Mouse (Mus musculus): ENCODE measurements around the gene Idh1.

GRCm38 (mm10) chr1:65217972-65218371 is 31.7 kb upstream of the Idh1 start:
- TF ChIP-seq POLR2A (IDR thresholded peaks at IDR 0.05; ENCODE audit: control insufficient read depth, low read depth, low read length) (no peak), CTCF (IDR thresholded peaks at IDR 0.05; ENCODE audit: control insufficient read depth, insufficient read depth, insufficient replicate concordance, low read depth, low read length) (no peak)
